Mouse (Mus musculus): ENCODE measurements around the gene Aldh6a1. TPM values are rescaled to one million over a fixed set of nuclear protein-coding genes. Genes with fewer than 3 reads are reported as not detected.
A peak's percentile ranks its signal among the peaks of the same experiment; 100 is the strongest.

Aldh6a1 gene
- total and polyA plus RNA-seq, 2 experiments from 2014 or later, result 37.4 to 41.3 TPM

- no peak for DNase-seq (ENCODE audit: low spot score)
- Histone ChIP-seq H3K9me3 (ENCODE audit: low read length) (no peaks in the 10 kb centered on the region), H3K36me3 (ENCODE audit: insufficient read depth, low read length) (peaks cover 6% of the 10 kb centered on the region; the same call in 1 of the 2 replicates), H3K27ac (ENCODE audit: low read depth, low read length) (no peak overlapping the region), H3K4me3 (ENCODE audit: low read depth, low read length) (no peak overlapping the region), H3K9ac (replicated peaks; ENCODE audit: low read length, poor library complexity, severe bottlenecking) (no peak overlapping the region), H3K27me3 (ENCODE audit: insufficient read depth, low read length) (no peaks in the 10 kb centered on the region), H3K4me2 (ENCODE audit: low read depth, low read length, poor library complexity, severe bottlenecking) (no peak overlapping the region), H3K4me1 (ENCODE audit: insufficient read depth, low read length) (no peaks in the 10 kb centered on the region)
- no peak for ATAC-seq (ENCODE audit: low FRiP score)
- 98% methylated on average over 4 of the region's 4 CpGs for WGBS
- TF ChIP-seq CTCF (IDR thresholded peaks at IDR 0.05), result no peak
Observed at GRCm38 (mm10) chr12:84392681-84393080, 58.1 kb downstream of the Aldh6a1 start.

- no peak overlapping the region for H3K27ac ChIP-seq (ENCODE audit: low read depth, low read length)
- no peaks in the 10 kb centered on the region for H3K9me3 ChIP-seq (ENCODE audit: low read length)
- WGBS, result 90% methylated on average over 6 of the region's 6 CpGs
- no peaks in the 10 kb centered on the region for H3K4me1 ChIP-seq (ENCODE audit: insufficient read depth, low read length)
- no peak overlapping the region for H3K4me3 ChIP-seq (ENCODE audit: low read depth, low read length)
- H3K27me3 ChIP-seq (ENCODE audit: insufficient read depth, low read length), result no peaks in the 10 kb centered on the region
- DNase-seq (ENCODE audit: low spot score), result no peak
- no peak overlapping the region for H3K9ac ChIP-seq (replicated peaks; ENCODE audit: low read length, poor library complexity, severe bottlenecking)
- H3K4me2 ChIP-seq (ENCODE audit: low read depth, low read length, poor library complexity, severe bottlenecking), result no peak overlapping the region
- TF ChIP-seq CTCF (IDR thresholded peaks at IDR 0.05), result no peak
- no peak for ATAC-seq (ENCODE audit: low FRiP score)
- H3K36me3 ChIP-seq (ENCODE audit: insufficient read depth, low read length), result peaks cover 8% of the 10 kb centered on the region
Observed at GRCm38 (mm10) chr12:84390336-84390735, 60.5 kb downstream of the Aldh6a1 start.

GRCm38 (mm10) chr12:84388774-84389400, 61.9 kb downstream of the Aldh6a1 start:
- H3K9ac ChIP-seq (replicated peaks; ENCODE audit: low read length, poor library complexity, severe bottlenecking), result no peak overlapping the region
- no peak overlapping the region for H3K4me2 ChIP-seq (ENCODE audit: low read depth, low read length, poor library complexity, severe bottlenecking)
- H3K4me1 ChIP-seq (ENCODE audit: insufficient read depth, low read length), result no peaks in the 10 kb centered on the region
- no peaks in the 10 kb centered on the region for H3K9me3 ChIP-seq (ENCODE audit: low read length)
- no peak for TF ChIP-seq CTCF (IDR thresholded peaks at IDR 0.05)
- 76% methylated on average over 14 of the region's 14 CpGs for WGBS
- no peak overlapping the region for H3K4me3 ChIP-seq (ENCODE audit: low read depth, low read length)
- ATAC-seq (ENCODE audit: low FRiP score), result no peak
- DNase-seq (ENCODE audit: low spot score), result no peak
- no peak overlapping the region for H3K27ac ChIP-seq (ENCODE audit: low read depth, low read length)
- H3K27me3 ChIP-seq (ENCODE audit: insufficient read depth, low read length), result no peaks in the 10 kb centered on the region
- peaks cover 15% of the 10 kb centered on the region for H3K36me3 ChIP-seq (ENCODE audit: insufficient read depth, low read length)

- H3K4me3 ChIP-seq (ENCODE audit: low read depth, low read length), result no peak overlapping the region
- peaks cover 15% of the 10 kb centered on the region for H3K36me3 ChIP-seq (ENCODE audit: insufficient read depth, low read length)
- 89% methylated on average over 8 of the region's 8 CpGs for WGBS
- no peak for TF ChIP-seq CTCF (IDR thresholded peaks at IDR 0.05)
- no peak overlapping the region for H3K9ac ChIP-seq (replicated peaks; ENCODE audit: low read length, poor library complexity, severe bottlenecking)
- ATAC-seq (ENCODE audit: low FRiP score) (no peak), DNase-seq (ENCODE audit: low spot score) (no peak)
- H3K9me3 ChIP-seq (ENCODE audit: low read length), result no peaks in the 10 kb centered on the region
- no peaks in the 10 kb centered on the region for H3K4me1 ChIP-seq (ENCODE audit: insufficient read depth, low read length)
- no peak overlapping the region for H3K4me2 ChIP-seq (ENCODE audit: low read depth, low read length, poor library complexity, severe bottlenecking)
- H3K27ac ChIP-seq (ENCODE audit: low read depth, low read length), result no peak overlapping the region
- H3K27me3 ChIP-seq (ENCODE audit: insufficient read depth, low read length), result no peaks in the 10 kb centered on the region
Observed at GRCm38 (mm10) chr12:84388097-84388496, 62.7 kb downstream of the Aldh6a1 start.

- DNase-seq (ENCODE audit: low spot score), result no peak
- H3K36me3 ChIP-seq (ENCODE audit: insufficient read depth, low read length), result peaks cover 12% of the 10 kb centered on the region
Observed at GRCm38 (mm10) chr12:84385408-84385807, 65.4 kb downstream of the Aldh6a1 start.

GRCm38 (mm10) chr12:84384644-84385081, 66.1 kb downstream of the Aldh6a1 start:
- H3K4me1 ChIP-seq (ENCODE audit: insufficient read depth, low read length), result no peaks in the 10 kb centered on the region
- TF ChIP-seq CTCF (IDR thresholded peaks at IDR 0.05), result no peak
- no peak for ATAC-seq (ENCODE audit: low FRiP score)
- H3K4me2 ChIP-seq (ENCODE audit: low read depth, low read length, poor library complexity, severe bottlenecking), result no peak overlapping the region
- H3K36me3 ChIP-seq (ENCODE audit: insufficient read depth, low read length), result peaks cover 12% of the 10 kb centered on the region
- DNase-seq (ENCODE audit: low spot score), result peak; percentile 19
- H3K9me3 ChIP-seq (ENCODE audit: low read length), result no peaks in the 10 kb centered on the region
- H3K27ac ChIP-seq (ENCODE audit: low read depth, low read length), result no peak overlapping the region
- WGBS, result 80% methylated on average over 5 of the region's 5 CpGs
- H3K27me3 ChIP-seq (ENCODE audit: insufficient read depth, low read length), result no peaks in the 10 kb centered on the region
- no peak overlapping the region for H3K9ac ChIP-seq (replicated peaks; ENCODE audit: low read length, poor library complexity, severe bottlenecking)
- H3K4me3 ChIP-seq (ENCODE audit: low read depth, low read length), result no peak overlapping the region

More at GRCm38 (mm10) chr12:84385408-84385807, 65.4 kb downstream of the Aldh6a1 start:
- TF ChIP-seq CTCF (IDR thresholded peaks at IDR 0.05), result no peak
- Histone ChIP-seq H3K4me1 (ENCODE audit: insufficient read depth, low read length) (no peaks in the 10 kb centered on the region), H3K4me2 (ENCODE audit: low read depth, low read length, poor library complexity, severe bottlenecking) (no peak overlapping the region), H3K27me3 (ENCODE audit: insufficient read depth, low read length) (no peaks in the 10 kb centered on the region), H3K4me3 (ENCODE audit: low read depth, low read length) (no peak overlapping the region), H3K9ac (replicated peaks; ENCODE audit: low read length, poor library complexity, severe bottlenecking) (no peak overlapping the region), H3K9me3 (ENCODE audit: low read length) (no peaks in the 10 kb centered on the region), H3K27ac (ENCODE audit: low read depth, low read length) (no peak overlapping the region)
- no peak for ATAC-seq (ENCODE audit: low FRiP score)
- 91% methylated on average over 4 of the region's 4 CpGs for WGBS

Data from midbrain, postnatal 0 days (tissue).